Mouse (Mus musculus) midbrain, embryonic 13.5 days (tissue): ENCODE measurements around the gene Tex26. TPM values are rescaled to one million over a fixed set of nuclear protein-coding genes. Genes with fewer than 3 reads are reported as not detected.
A peak's percentile ranks its signal among the peaks of the same experiment; 100 is the strongest.

Experiments
- ATAC-seq: fragments of 200-750 bp; cut with Nextera tagmentation; 2 replicates; pipeline ENCODE4 v1.8.0; 2017; ENCODE audit warnings: mild to moderate bottlenecking, moderate TSS enrichment, moderate library complexity
- H3K27ac ChIP-seq: fragments of 300-500 bp; sonication (generic); 2 replicates; pipeline ENCODE4 v1.5.1; 2015; ENCODE audit warnings: inconsistent platforms, mild to moderate bottlenecking, moderate library complexity
- H3K27me3 ChIP-seq: fragments of 300-500 bp; sonication (generic); 2 replicates; pipeline ENCODE4 v1.6.1; 2015; ENCODE audit warnings: mild to moderate bottlenecking, inconsistent platforms
- H3K36me3 ChIP-seq: fragments of 300-500 bp; sonication (generic); 2 replicates; pipeline ENCODE4 v1.6.1; 2015; ENCODE audit warnings: mild to moderate bottlenecking, inconsistent platforms
- H3K4me1 ChIP-seq: fragments of 300-500 bp; sonication (generic); replicated peaks from 2 replicates; pipeline ENCODE4 v1.6.1; 2015; ENCODE audit warnings: inconsistent platforms
- H3K4me2 ChIP-seq: fragments of 300-500 bp; sonication (generic); replicated peaks from 2 replicates; pipeline ENCODE4 v1.6.1; 2015; ENCODE audit warnings: moderate library complexity, mild to moderate bottlenecking, inconsistent platforms
- H3K4me3 ChIP-seq: fragments of 300-500 bp; sonication (generic); replicated peaks from 2 replicates; pipeline ENCODE4 v1.5.1; 2015; ENCODE audit warnings: mild to moderate bottlenecking, inconsistent platforms
- H3K9ac ChIP-seq: fragments of 300-500 bp; sonication (generic); replicated peaks from 2 replicates; pipeline ENCODE4 v1.6.1; 2015; ENCODE audit warnings: mild to moderate bottlenecking, inconsistent platforms
- H3K9me3 ChIP-seq: fragments of 300-500 bp; sonication (generic); 2 replicates; pipeline ENCODE4 v1.6.1; 2016; ENCODE audit warnings: mild to moderate bottlenecking, inconsistent platforms
- WGBS: fragments of 180-500 bp; shearing (Covaris S2); methylation state at CpG from one replicate; pipeline ENCODE4 v1.1.7; 2015; 5-methylcytosine and 5-hydroxymethylcytosine counted together
- polyA plus RNA-seq: library from polyadenylated mRNA; unstranded; fragments of >200 nt; fragmentation: Nextera tagmentation; extraction: Ambion mirVana; gene quantifications from 2 replicates; pipeline ENCODE4 v1.2.1, GENCODE M21; 2015

Tex26 gene
- polyA plus RNA-seq = 2.3 and 2.5 TPM in 2 replicates

- Histone ChIP-seq H3K4me1 (peaks cover 44% of the 10 kb centered on the region), H3K4me2 (peak within 1 kb of the TSS; percentile 58), H3K4me3 (peak within 1 kb of the TSS; percentile 39), H3K27ac (peak within 1 kb of the TSS; percentile 97), H3K27me3 (no peaks in the 10 kb centered on the region), H3K9ac (peak within 1 kb of the TSS; percentile 56), H3K9me3 (no peaks in the 10 kb centered on the region), H3K36me3 (no peaks in the 10 kb centered on the region)
- under 1% methylated on average over 25 of the region's 25 CpGs for WGBS
- peak; percentile 89 for ATAC-seq
These were observed at the start of gene Tex26 for GRCm38 (mm10) chr5:149439531-149440179. Gene Tex26, plus strand, starts transcription at chr5:149439660.

- H3K4me2 ChIP-seq = no peak overlapping the region
- H3K27me3 ChIP-seq = no peaks in the 10 kb centered on the region
- ATAC-seq = no peak
- no peaks in the 10 kb centered on the region for H3K9me3 ChIP-seq
- H3K9ac ChIP-seq = no peak overlapping the region
- H3K4me1 ChIP-seq = no peaks in the 10 kb centered on the region
- H3K36me3 ChIP-seq = no peaks in the 10 kb centered on the region
- no peak overlapping the region for H3K4me3 ChIP-seq
- 60% methylated on average over 18 of the region's 18 CpGs for WGBS
- no peak overlapping the region for H3K27ac ChIP-seq
These were observed 47.7 kb upstream of the Tex26 start for GRCm38 (mm10) chr5:149391574-149392375.

- Histone ChIP-seq H3K9ac (no peak overlapping the region), H3K27ac (no peak overlapping the region), H3K4me2 (no peak overlapping the region), H3K36me3 (no peaks in the 10 kb centered on the region), H3K4me1 (no peaks in the 10 kb centered on the region), H3K27me3 (no peaks in the 10 kb centered on the region), H3K4me3 (no peak overlapping the region), H3K9me3 (no peaks in the 10 kb centered on the region)
- 86% methylated on average over 6 of the region's 6 CpGs for WGBS
- ATAC-seq = no peak
These were observed 47.0 kb upstream of the Tex26 start for GRCm38 (mm10) chr5:149392420-149392988.

- no peak for ATAC-seq
- no peaks in the 10 kb centered on the region for H3K9me3 ChIP-seq
- no peaks in the 10 kb centered on the region for H3K27me3 ChIP-seq
- H3K4me1 ChIP-seq = 0 out of 2 replicates have a peak, but pooled peaks cover 2% of the 10 kb centered on the region
- H3K36me3 ChIP-seq = no peaks in the 10 kb centered on the region
- no peak overlapping the region for H3K27ac ChIP-seq
- H3K4me3 ChIP-seq = no peak overlapping the region
- no peak overlapping the region for H3K4me2 ChIP-seq
- H3K9ac ChIP-seq = no peak overlapping the region
- WGBS = 92% methylated on average over 7 of the region's 7 CpGs
These were observed 37.9 kb upstream of the Tex26 start for GRCm38 (mm10) chr5:149401446-149401975.

GRCm38 (mm10) chr5:149402029-149402428 is 37.4 kb upstream of the Tex26 start:
- Histone ChIP-seq H3K9me3 (no peaks in the 10 kb centered on the region), H3K27ac (no peak overlapping the region), H3K4me1 (0 out of 2 replicates have a peak, but pooled peaks cover 2% of the 10 kb centered on the region), H3K36me3 (no peaks in the 10 kb centered on the region), H3K9ac (no peak overlapping the region), H3K27me3 (no peaks in the 10 kb centered on the region), H3K4me3 (no peak overlapping the region), H3K4me2 (no peak overlapping the region)
- no peak for ATAC-seq
- WGBS = 92% methylated on average over 10 of the region's 10 CpGs

GRCm38 (mm10) chr5:149403386-149403785 is 36.1 kb upstream of the Tex26 start:
- H3K36me3 ChIP-seq = no peaks in the 10 kb centered on the region
- no peaks in the 10 kb centered on the region for H3K27me3 ChIP-seq
- no peaks in the 10 kb centered on the region for H3K9me3 ChIP-seq
- no peak overlapping the region for H3K27ac ChIP-seq
- H3K4me3 ChIP-seq = no peak overlapping the region
- 0 out of 2 replicates have a peak, but pooled peaks cover 2% of the 10 kb centered on the region for H3K4me1 ChIP-seq
- ATAC-seq = no peak
- 77% methylated on average over 5 of the region's 5 CpGs for WGBS
- no peak overlapping the region for H3K4me2 ChIP-seq
- no peak overlapping the region for H3K9ac ChIP-seq

GRCm38 (mm10) chr5:149404710-149405109 is 34.8 kb upstream of the Tex26 start:
- no peaks in the 10 kb centered on the region for H3K4me1 ChIP-seq
- 83% methylated on average over 5 of the region's 5 CpGs for WGBS
- no peak for ATAC-seq
- H3K4me2 ChIP-seq = no peak overlapping the region
- H3K9ac ChIP-seq = no peak overlapping the region
- no peaks in the 10 kb centered on the region for H3K9me3 ChIP-seq
- no peaks in the 10 kb centered on the region for H3K27me3 ChIP-seq
- H3K36me3 ChIP-seq = no peaks in the 10 kb centered on the region
- no peak overlapping the region for H3K4me3 ChIP-seq
- H3K27ac ChIP-seq = no peak overlapping the region

- no peak overlapping the region for H3K27ac ChIP-seq
- ATAC-seq = no peak
These were observed 32.6 kb upstream of the Tex26 start for GRCm38 (mm10) chr5:149406791-149407276.

GRCm38 (mm10) chr5:149409502-149409901 is 30.0 kb upstream of the Tex26 start:
- ATAC-seq = no peak
- Histone ChIP-seq H3K36me3 (no peaks in the 10 kb centered on the region), H3K9ac (no peak overlapping the region), H3K27ac (no peak overlapping the region), H3K4me1 (peaks cover 27% of the 10 kb centered on the region), H3K27me3 (peaks cover 8% of the 10 kb centered on the region), H3K4me3 (no peak overlapping the region), H3K4me2 (no peak overlapping the region), H3K9me3 (no peaks in the 10 kb centered on the region)
- 92% methylated on average over 3 of the region's 3 CpGs for WGBS

More at GRCm38 (mm10) chr5:149406791-149407276, 32.6 kb upstream of the Tex26 start:
- Histone ChIP-seq H3K4me3 (no peak overlapping the region), H3K4me1 (peaks cover 13% of the 10 kb centered on the region), H3K9ac (no peak overlapping the region), H3K4me2 (no peak overlapping the region), H3K36me3 (no peaks in the 10 kb centered on the region), H3K27me3 (no peaks in the 10 kb centered on the region), H3K9me3 (no peaks in the 10 kb centered on the region)
- WGBS = 80% methylated on average over 8 of the region's 8 CpGs

- peaks cover 8% of the 10 kb centered on the region for H3K27me3 ChIP-seq
- WGBS = 3% methylated on average over 38 of the region's 38 CpGs
- H3K4me2 ChIP-seq = peak within 1 kb of the TSS; percentile 52
- no peaks in the 10 kb centered on the region for H3K36me3 ChIP-seq
- peak; percentile 81 for ATAC-seq
- peak within 1 kb of the TSS; percentile 36 for H3K9ac ChIP-seq
- no peaks in the 10 kb centered on the region for H3K9me3 ChIP-seq
- H3K4me1 ChIP-seq = peaks cover 27% of the 10 kb centered on the region
- H3K4me3 ChIP-seq = peak within 1 kb of the TSS; percentile 27
- peak within 1 kb of the TSS; percentile 73 for H3K27ac ChIP-seq
These were observed 27.8 kb upstream of the Tex26 start, which contains the start of gene Medag for GRCm38 (mm10) chr5:149411509-149412193. Gene Medag, plus strand, starts transcription at chr5:149411749.

- Histone ChIP-seq H3K9me3 (no peaks in the 10 kb centered on the region), H3K4me1 (peaks cover 27% of the 10 kb centered on the region), H3K4me2 (peak overlapping the region; percentile 52), H3K4me3 (peak overlapping the region; percentile 27), H3K9ac (peak overlapping the region; percentile 36), H3K27ac (peak overlapping the region; percentile 73), H3K36me3 (no peaks in the 10 kb centered on the region), H3K27me3 (peaks cover 8% of the 10 kb centered on the region)
- ATAC-seq = no peak; the same call in 1 of the 2 replicates
- WGBS = 36% methylated on average over 11 of the region's 11 CpGs
These were observed 27.3 kb upstream of the Tex26 start for GRCm38 (mm10) chr5:149412194-149412575.
